Mouse (Mus musculus) CH12.LX (cell line): ENCODE results near the gene Atp6v0c. TPM values are rescaled to one million over a fixed set of nuclear protein-coding genes. Genes with fewer than 3 reads are reported as not detected.

Experiments used
- DNase-seq: peaks from one replicate; pipeline ENCODE4 v3.0.0-alpha.2; 2013; ENCODE audit errors: extremely low read depth
- H3K27ac ChIP-seq: 2 replicates; pipeline ENCODE4 v1.5.1; 2012; ENCODE audit warnings: low read depth, mild to moderate bottlenecking, control low read depth, moderate library complexity; ENCODE audit not compliant: insufficient read depth
- H3K27me3 ChIP-seq: replicated peaks from 2 replicates; pipeline ENCODE3; 2012; ENCODE audit warnings: inconsistent platforms
- H3K36me3 ChIP-seq, 2 experiments: replicated peaks in 1 of 2; 2 replicates each; pipeline versions ENCODE3 to v1.6.1; 2012; ENCODE audit warnings: inconsistent platforms in 1 of 2, low read length in 1 of 2, mild to moderate bottlenecking in 1 of 2, mixed read lengths in 1 of 2, moderate library complexity in 1 of 2; ENCODE audit not compliant: control insufficient read depth in 1 of 2, insufficient read depth in 1 of 2
- H3K4me1 ChIP-seq, 2 experiments: 2 replicates each; pipeline ENCODE4 v1.6.1; 2012; ENCODE audit warnings: inconsistent platforms in 1 of 2, moderate library complexity in 1 of 2; ENCODE audit not compliant: insufficient read depth in 2 of 2, control insufficient read depth in 1 of 2
- H3K4me2 ChIP-seq: 2 replicates; pipeline ENCODE4 v1.6.1; 2012; ENCODE audit warnings: low read depth, mild to moderate bottlenecking, control low read depth; ENCODE audit not compliant: poor library complexity, insufficient read depth, severe bottlenecking
- H3K4me3 ChIP-seq, 3 experiments: fragments of 150-350 bp in 1 of 3; sonication (generic) in 1 of 3; replicated peaks in 1 of 3; 2 replicates each; pipeline versions ENCODE3 to v1.5.1; 2011 to 2012; ENCODE audit warnings: low read depth in 2 of 3, low read length in 2 of 3, mild to moderate bottlenecking in 2 of 3, moderate library complexity in 2 of 3, control low read depth in 1 of 3, improper control_type of control experiment in 1 of 3, inconsistent platforms in 1 of 3, mixed read lengths in 1 of 3; ENCODE audit not compliant: poor library complexity in 1 of 3
- H3K79me2 ChIP-seq: replicated peaks from 2 replicates; pipeline ENCODE4 v1.6.1; 2012; ENCODE audit warnings: mild to moderate bottlenecking, moderate library complexity; ENCODE audit not compliant: control insufficient read depth, poor library complexity, insufficient read depth, severe bottlenecking; ENCODE audit errors: extremely low read depth
- H3K9ac ChIP-seq: 2 replicates; pipeline ENCODE4 v1.6.1; 2012; ENCODE audit warnings: low read depth, mild to moderate bottlenecking, control low read depth, moderate library complexity; ENCODE audit not compliant: insufficient read depth
- H3K9me3 ChIP-seq: replicated peaks from 2 replicates; pipeline ENCODE3; 2012; ENCODE audit warnings: low read length, inconsistent platforms, mixed read lengths
- BHLHE40 ChIP-seq: IDR thresholded peaks from 2 replicates; pipeline ENCODE4 v1.6.1; 2011; ENCODE audit warnings: mild to moderate bottlenecking, low read depth, low read length, improper control_type of control experiment
- CHD1 ChIP-seq: IDR thresholded peaks from 2 replicates; pipeline ENCODE4 v1.6.1; 2012; ENCODE audit warnings: low read depth, low read length, improper control_type of control experiment, inconsistent platforms
- CHD2 ChIP-seq: IDR thresholded peaks from 2 replicates; pipeline ENCODE4 v1.6.1; 2011; ENCODE audit warnings: low read length, improper control_type of control experiment
- E2F4 ChIP-seq: IDR thresholded peaks from 2 replicates; pipeline ENCODE4 v1.6.1; 2011; ENCODE audit warnings: low read depth, low read length, improper control_type of control experiment; ENCODE audit not compliant: insufficient replicate concordance
- ELF1 ChIP-seq: IDR thresholded peaks from 2 replicates; pipeline ENCODE4 v1.6.1; 2014; ENCODE audit warnings: low read depth, mild to moderate bottlenecking, inconsistent platforms, low read length, improper control_type of control experiment
- GABPA ChIP-seq: IDR thresholded peaks from 2 replicates; pipeline ENCODE4 v1.6.1; 2012; ENCODE audit warnings: low read depth, low read length, improper control_type of control experiment, inconsistent platforms; ENCODE audit not compliant: insufficient replicate concordance
- HCFC1 ChIP-seq: IDR thresholded peaks from 2 replicates; pipeline ENCODE4 v1.6.1; 2012; ENCODE audit warnings: low read depth, mild to moderate bottlenecking, inconsistent platforms, low read length, improper control_type of control experiment
- KAT2A ChIP-seq: IDR thresholded peaks from 2 replicates; pipeline ENCODE4 v1.6.1; 2012; ENCODE audit warnings: low read length, improper control_type of control experiment, inconsistent platforms; ENCODE audit not compliant: insufficient replicate concordance
- MAX ChIP-seq: IDR thresholded peaks from 2 replicates; pipeline ENCODE4 v1.6.1; 2011; ENCODE audit warnings: low read length, improper control_type of control experiment
- MAZ ChIP-seq: IDR thresholded peaks from 2 replicates; pipeline ENCODE4 v1.6.1; 2012; ENCODE audit warnings: low read depth, mild to moderate bottlenecking, inconsistent platforms, low read length, improper control_type of control experiment, moderate library complexity
- MEF2A ChIP-seq: IDR thresholded peaks from 2 replicates; pipeline ENCODE4 v1.6.1; 2014; ENCODE audit warnings: low read depth, mild to moderate bottlenecking, inconsistent platforms, low read length, improper control_type of control experiment, borderline replicate concordance
- MXI1 ChIP-seq: IDR thresholded peaks from 2 replicates; pipeline ENCODE4 v1.6.1; 2011; ENCODE audit warnings: mild to moderate bottlenecking, low read depth, low read length, improper control_type of control experiment
- NELFE ChIP-seq: IDR thresholded peaks from 2 replicates; pipeline ENCODE4 v1.6.1; 2011; ENCODE audit warnings: low read depth, low read length, improper control_type of control experiment
- NRF1 ChIP-seq: IDR thresholded peaks from 2 replicates; pipeline ENCODE4 v1.6.1; 2014; ENCODE audit warnings: low read depth, mild to moderate bottlenecking, inconsistent platforms, low read length, improper control_type of control experiment, moderate library complexity
- POLR2A ChIP-seq: IDR thresholded peaks from 2 replicates; pipeline ENCODE4 v1.6.1; 2011; ENCODE audit warnings: low read depth, mild to moderate bottlenecking, improper control_type of control experiment, low read length
- POLR2AphosphoS2 ChIP-seq: IDR thresholded peaks from 2 replicates; pipeline ENCODE4 v1.6.1; 2011; ENCODE audit warnings: low read depth, low read length, improper control_type of control experiment
- RAD21 ChIP-seq: IDR thresholded peaks from 2 replicates; pipeline ENCODE4 v1.6.1; 2011; ENCODE audit warnings: low read depth, mild to moderate bottlenecking, low read length, improper control_type of control experiment, moderate library complexity
- RCOR1 ChIP-seq: conservative IDR thresholded peaks from 2 replicates; pipeline ENCODE4 v1.6.1; 2012; ENCODE audit warnings: low read depth, mild to moderate bottlenecking, inconsistent platforms, low read length, improper control_type of control experiment
- SIN3A ChIP-seq: IDR thresholded peaks from 2 replicates; pipeline ENCODE4 v1.6.1; 2012; ENCODE audit warnings: low read length, improper control_type of control experiment, inconsistent platforms
- SMC3 ChIP-seq: IDR thresholded peaks from 2 replicates; pipeline ENCODE4 v1.6.1; 2011; ENCODE audit warnings: low read depth, low read length, improper control_type of control experiment
- TCF12 ChIP-seq: IDR thresholded peaks from 2 replicates; pipeline ENCODE4 v1.6.1; 2014; ENCODE audit warnings: low read depth, mild to moderate bottlenecking, inconsistent platforms, low read length, improper control_type of control experiment
- UBTF ChIP-seq: IDR thresholded peaks from 2 replicates; pipeline ENCODE4 v1.6.1; 2012; ENCODE audit warnings: low read depth, mild to moderate bottlenecking, inconsistent platforms, low read length, improper control_type of control experiment, moderate library complexity
- USF2 ChIP-seq: conservative IDR thresholded peaks from 2 replicates; pipeline ENCODE4 v1.6.1; 2011; ENCODE audit warnings: low read depth, low read length, improper control_type of control experiment
- ZC3H11A ChIP-seq: IDR thresholded peaks from 2 replicates; pipeline ENCODE4 v1.6.1; 2012; ENCODE audit warnings: low read depth, mild to moderate bottlenecking, inconsistent platforms, low read length, improper control_type of control experiment
- ZKSCAN1 ChIP-seq: IDR thresholded peaks from 2 replicates; pipeline ENCODE4 v1.6.1; 2012; ENCODE audit warnings: low read depth, inconsistent platforms, low read length, improper control_type of control experiment, borderline replicate concordance
- ZMIZ1 ChIP-seq: IDR thresholded peaks from 2 replicates; pipeline ENCODE4 v1.6.1; 2012; ENCODE audit warnings: low read depth, mild to moderate bottlenecking, inconsistent platforms, low read length, improper control_type of control experiment
- dilution Hi-C: fragments of 300-500 bp; cut with MboI; formaldehyde crosslinking; loops from 2 replicates; pipeline ENCODE4 v1.14.3; 2020; ENCODE audit warnings: low sequenced_read_pairs; ENCODE audit not compliant: extremely low pct_unique_long_range_greater_than_20kb, extremely low pct_ligation_motif_present
- in situ Hi-C: fragments of 300-500 bp; cut with MboI; formaldehyde crosslinking; loops from 3 replicates; pipeline ENCODE4 v1.14.3; 2019; ENCODE audit warnings: low sequenced_read_pairs, low pct_ligation_motif_present, low pct_unique_long_range_greater_than_20kb, mixed read lengths
- polyA plus RNA-seq: library from polyadenylated mRNA; unstranded; fragments of >175 nt; gene quantifications from 2 replicates; pipeline ENCODE4 v1.2.1, GENCODE M21; 2012; ENCODE audit warnings: low read depth; ENCODE audit not compliant: insufficient read length
- total RNA-seq, 2 experiments: library from RNA; depleted of rRNA; stranded (reverse); fragments of 300-350 nt in 1 of 2; fragments of >200 nt in 1 of 2; gene quantifications; 2 replicates each; pipeline ENCODE4 v1.2.3; 2012 to 2014

Gene Atp6v0c
- total and polyA plus RNA-seq, 3 experiments = 49.1 to 407 (median 83.2) TPM

GRCm38 (mm10) chr17:24140845-24141424 is 28.6 kb downstream of the Atp6v0c start:
- peaks cover 28% of the 10 kb centered on the region for H3K79me2 ChIP-seq
- peak; percentile 37 for DNase-seq
- peak overlapping the region; percentile 100 for H3K4me2 ChIP-seq
- TF ChIP-seq BHLHE40 (no peak), MAZ (no peak), ELF1 (no peak), ZMIZ1 (no peak), CHD1 (no peak), HCFC1 (no peak), KAT2A (no peak), SIN3A (peak; percentile 16; the same call in 1 of the 2 replicates), ZKSCAN1 (no peak), MXI1 (0 out of 2 replicates have a peak, but pooled peaks have one; percentile 3), NRF1 (no peak), MEF2A (no peak), POLR2AphosphoS2 (no peak), E2F4 (no peak), GABPA (no peak), USF2 (no peak), NELFE (no peak), ZC3H11A (no peak), TCF12 (no peak), MAX (no peak), UBTF (0 out of 2 replicates have a peak, but pooled peaks have one; percentile 41), RAD21 (no peak), SMC3 (no peak), CHD2 (no peak), POLR2A (no peak), RCOR1 (no peak)
- peak overlapping the region; percentile 88 to 97 (median 92) for H3K4me3 ChIP-seq
- peak overlapping the region; percentile 42; the same call in 1 of the 2 replicates for H3K27ac ChIP-seq
- H3K27me3 ChIP-seq = no peaks in the 10 kb centered on the region
- H3K9ac ChIP-seq = peak overlapping the region; percentile 89
- H3K36me3 ChIP-seq = peaks cover 0 to 7% of the 10 kb centered on the region in 2 experiments
- H3K4me1 ChIP-seq = peaks cover 12 to 55% of the 10 kb centered on the region in 2 experiments
- H3K9me3 ChIP-seq = no peaks in the 10 kb centered on the region
- dilution Hi-C loops (no loop called here), in situ Hi-C loops (no loop called here)
